Mouse (Mus musculus): ENCODE measurements at regions not wholly inside any gene's neighbourhood (a gene's known extent, or its start where the extent isn't known, plus 50 kb on each side); places are given as distances from the start of the nearest gene placed in this dataset.

DNA sequence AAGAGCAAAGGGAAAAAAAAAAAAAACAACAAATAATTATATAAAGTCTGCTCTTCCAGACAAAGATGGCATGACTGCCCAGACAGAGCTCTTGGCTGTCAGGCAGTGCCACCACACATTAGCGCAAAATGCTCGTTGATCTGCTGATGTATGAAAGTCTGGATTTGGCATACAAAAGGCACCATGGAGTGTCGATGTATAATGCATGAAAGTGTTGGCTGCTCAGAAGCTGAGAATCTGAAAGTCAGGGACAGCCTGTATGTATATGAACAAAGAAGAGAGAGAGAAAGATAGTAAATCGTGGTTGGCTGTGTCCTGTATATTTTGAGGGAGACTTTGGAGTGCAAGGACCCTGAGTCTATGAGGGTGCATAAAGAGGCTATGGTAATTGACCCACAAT, 589.7 kb downstream of the Cetn3 start:
- Histone ChIP-seq H3K4me1 (replicated peaks; ENCODE audit: control insufficient read depth, insufficient read depth, low read length) (no peaks in the 10 kb centered on the region), H3K36me3 (ENCODE audit: control insufficient read depth, insufficient read depth, low read length) (no peaks in the 10 kb centered on the region), H3K9me3 (ENCODE audit: control insufficient read depth, low read length) (no peaks in the 10 kb centered on the region), H3K4me3 (ENCODE audit: low read depth, low read length) (no peak overlapping the region), H3K9ac (ENCODE audit: low read depth, low read length) (no peak overlapping the region), H3K4me2 (replicated peaks; ENCODE audit: low read depth, low read length) (no peak overlapping the region), H3K27me3 (ENCODE audit: control insufficient read depth, insufficient read depth, low read length) (no peaks in the 10 kb centered on the region), H3K27ac (ENCODE audit: low read depth, low read length) (no peak overlapping the region)
- WGBS: 73% methylated on average over 4 of the region's 4 CpGs
- ATAC-seq (ENCODE audit: low FRiP score) (peak; percentile 43; the same call in 1 of the 2 replicates), DNase-seq (ENCODE audit: low spot score) (peak; percentile 1)

DNA sequence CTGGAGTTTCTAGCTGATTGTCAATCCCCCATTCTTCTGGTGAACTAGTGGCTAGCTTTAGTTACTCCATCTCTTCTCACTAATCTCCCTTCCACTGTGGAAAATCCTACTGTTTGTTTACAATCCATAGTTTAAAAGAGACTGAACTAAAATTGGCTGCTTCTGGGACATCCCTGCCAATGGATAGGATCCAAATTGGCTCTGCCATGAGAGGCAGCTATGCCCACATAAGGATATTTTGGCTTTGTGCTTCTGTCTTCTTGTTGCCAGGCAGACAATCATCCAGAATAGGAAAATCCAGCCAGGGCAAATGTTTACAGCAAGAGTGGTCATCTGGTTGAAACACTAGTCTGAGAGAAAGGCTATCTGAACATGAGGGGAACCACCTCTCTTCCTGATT, 610.0 kb downstream of the Cetn3 start:
- DNase-seq (ENCODE audit: low spot score) (no peak), ATAC-seq (ENCODE audit: low FRiP score) (no peak)
- Histone ChIP-seq H3K9me3 (ENCODE audit: control insufficient read depth, low read length) (no peaks in the 10 kb centered on the region), H3K27me3 (ENCODE audit: control insufficient read depth, insufficient read depth, low read length) (no peaks in the 10 kb centered on the region), H3K4me1 (replicated peaks; ENCODE audit: control insufficient read depth, insufficient read depth, low read length) (no peaks in the 10 kb centered on the region), H3K4me3 (ENCODE audit: low read depth, low read length) (no peak overlapping the region), H3K27ac (ENCODE audit: low read depth, low read length) (no peak overlapping the region), H3K36me3 (ENCODE audit: control insufficient read depth, insufficient read depth, low read length) (no peaks in the 10 kb centered on the region), H3K9ac (ENCODE audit: low read depth, low read length) (no peak overlapping the region), H3K4me2 (replicated peaks; ENCODE audit: low read depth, low read length) (no peak overlapping the region)

DNA sequence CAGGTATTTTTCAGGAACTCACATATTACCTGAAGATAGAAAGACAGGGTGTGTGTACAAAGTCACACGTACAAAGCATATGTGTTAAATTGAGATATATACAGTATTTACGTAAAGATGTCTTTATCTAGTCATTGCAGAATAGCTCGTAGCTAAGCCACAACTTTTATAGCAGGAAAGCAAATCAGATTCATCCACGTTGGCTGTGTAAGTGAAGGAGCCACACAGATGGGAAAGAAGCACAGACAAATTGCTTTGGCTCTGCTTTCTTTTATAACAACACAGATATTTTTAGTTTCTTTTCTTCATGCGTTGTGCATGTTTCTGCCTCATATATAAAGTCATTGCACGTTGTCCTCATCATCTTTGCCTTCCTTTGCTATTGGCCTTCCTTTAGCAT, 610.6 kb downstream of the Cetn3 start:
- H3K27ac ChIP-seq (ENCODE audit: low read depth, low read length): no peak overlapping the region
- no peaks in the 10 kb centered on the region for H3K9me3 ChIP-seq (ENCODE audit: control insufficient read depth, low read length)
- H3K36me3 ChIP-seq (ENCODE audit: control insufficient read depth, insufficient read depth, low read length): no peaks in the 10 kb centered on the region
- DNase-seq (ENCODE audit: low spot score) (no peak), ATAC-seq (ENCODE audit: low FRiP score) (no peak)
- WGBS: 90% methylated on average over 6 of the region's 6 CpGs
- H3K27me3 ChIP-seq (ENCODE audit: control insufficient read depth, insufficient read depth, low read length): no peaks in the 10 kb centered on the region
- no peak overlapping the region for H3K4me3 ChIP-seq (ENCODE audit: low read depth, low read length)
- H3K4me1 ChIP-seq (replicated peaks; ENCODE audit: control insufficient read depth, insufficient read depth, low read length): no peaks in the 10 kb centered on the region
- H3K4me2 ChIP-seq (replicated peaks; ENCODE audit: low read depth, low read length): no peak overlapping the region
- no peak overlapping the region for H3K9ac ChIP-seq (ENCODE audit: low read depth, low read length)

DNA sequence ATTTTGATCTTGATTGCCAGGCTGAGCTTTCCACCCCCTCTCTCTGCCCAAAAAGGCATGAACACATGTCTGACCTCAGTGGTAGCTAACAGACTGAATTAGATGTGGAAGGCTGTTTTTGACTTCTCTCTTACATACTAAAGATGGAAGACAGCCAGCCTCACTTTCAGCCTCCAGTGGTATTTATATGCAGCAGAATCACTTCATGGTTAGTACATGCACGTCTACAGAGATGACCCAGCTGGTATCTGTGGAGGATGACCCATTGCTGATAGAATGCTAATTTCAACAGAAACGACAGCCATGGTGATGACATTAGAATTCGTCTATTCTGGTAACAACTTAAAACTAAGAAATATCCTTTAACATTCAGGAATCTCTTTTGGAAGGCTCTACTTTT, 630.8 kb downstream of the Cetn3 start:
- H3K4me1 ChIP-seq (replicated peaks; ENCODE audit: control insufficient read depth, insufficient read depth, low read length): no peaks in the 10 kb centered on the region
- no peak overlapping the region for H3K27ac ChIP-seq (ENCODE audit: low read depth, low read length)
- H3K4me3 ChIP-seq (ENCODE audit: low read depth, low read length): no peak overlapping the region
- DNase-seq (ENCODE audit: low spot score) (no peak), ATAC-seq (ENCODE audit: low FRiP score) (no peak)
- H3K9ac ChIP-seq (ENCODE audit: low read depth, low read length): no peak overlapping the region
- WGBS: 84% methylated on average over 3 of the region's 3 CpGs
- no peaks in the 10 kb centered on the region for H3K27me3 ChIP-seq (ENCODE audit: control insufficient read depth, insufficient read depth, low read length)
- no peaks in the 10 kb centered on the region for H3K36me3 ChIP-seq (ENCODE audit: control insufficient read depth, insufficient read depth, low read length)
- H3K9me3 ChIP-seq (ENCODE audit: control insufficient read depth, low read length): no peaks in the 10 kb centered on the region
- H3K4me2 ChIP-seq (replicated peaks; ENCODE audit: low read depth, low read length): no peak overlapping the region

DNA sequence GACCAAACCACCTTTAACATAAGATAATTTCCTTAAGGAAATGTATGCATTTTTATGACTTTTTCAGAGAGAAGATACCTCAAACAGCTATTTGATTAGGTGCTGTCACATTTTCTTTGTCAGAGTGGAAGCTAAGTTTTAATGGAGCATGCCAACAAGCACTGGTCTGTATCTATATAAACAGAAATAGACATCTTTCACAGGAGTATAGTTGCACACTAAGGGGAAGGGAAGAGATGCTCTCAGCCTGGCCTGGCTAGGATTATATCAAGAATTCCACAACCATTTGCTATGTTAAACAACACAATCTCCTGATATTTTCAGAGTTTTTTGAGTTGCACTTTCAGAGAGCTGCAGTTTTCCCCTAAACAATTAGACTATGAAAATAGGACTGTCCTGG, 638.1 kb downstream of the Cetn3 start:
- Histone ChIP-seq H3K36me3 (ENCODE audit: control insufficient read depth, insufficient read depth, low read length) (no peaks in the 10 kb centered on the region), H3K4me2 (replicated peaks; ENCODE audit: low read depth, low read length) (no peak overlapping the region), H3K9me3 (ENCODE audit: control insufficient read depth, low read length) (no peaks in the 10 kb centered on the region), H3K4me3 (ENCODE audit: low read depth, low read length) (no peak overlapping the region), H3K27me3 (ENCODE audit: control insufficient read depth, insufficient read depth, low read length) (no peaks in the 10 kb centered on the region), H3K27ac (ENCODE audit: low read depth, low read length) (no peak overlapping the region), H3K9ac (ENCODE audit: low read depth, low read length) (no peak overlapping the region), H3K4me1 (replicated peaks; ENCODE audit: control insufficient read depth, insufficient read depth, low read length) (no peaks in the 10 kb centered on the region)
- ATAC-seq (ENCODE audit: low FRiP score): no peak
- no peak for DNase-seq (ENCODE audit: low spot score)

DNA sequence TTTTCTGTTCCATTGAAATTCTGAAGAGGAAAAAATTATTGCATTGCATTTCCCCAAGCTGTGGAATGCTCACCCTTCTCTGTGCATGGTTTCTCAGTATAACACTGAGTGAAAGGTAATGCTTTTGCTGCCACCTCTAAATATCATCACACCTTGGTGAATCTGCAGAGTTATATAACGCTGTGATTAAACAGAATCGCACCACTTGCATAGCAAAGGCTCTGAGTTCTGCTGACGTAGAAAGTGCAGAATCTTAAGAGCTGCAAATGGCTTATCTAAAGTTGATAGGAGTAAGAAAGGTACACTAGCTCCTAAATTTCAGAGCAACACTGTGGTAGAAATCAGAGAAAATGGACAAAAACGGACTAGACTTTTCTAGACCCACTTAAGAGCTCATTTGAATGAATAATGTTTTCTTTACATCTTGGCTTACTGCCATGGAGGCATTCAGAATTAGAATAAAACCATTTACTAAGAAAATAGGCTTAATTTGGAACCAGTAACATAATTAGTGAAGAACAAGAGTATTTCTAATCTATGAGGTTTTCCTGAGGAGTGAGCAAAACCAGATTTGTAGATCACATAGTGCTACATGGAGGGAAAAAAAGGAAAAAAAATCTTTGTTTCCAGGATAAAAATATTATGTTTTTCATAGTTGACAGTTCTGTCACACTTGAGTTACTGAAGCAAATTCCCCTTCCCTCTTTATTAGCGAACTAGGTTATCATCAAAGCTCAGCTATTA, 641.2 kb downstream of the Cetn3 start:
- WGBS: 86% methylated on average over 5 of the region's 5 CpGs
- no peak overlapping the region for H3K4me3 ChIP-seq (ENCODE audit: low read depth, low read length)
- H3K27ac ChIP-seq (ENCODE audit: low read depth, low read length): no peak overlapping the region
- no peak overlapping the region for H3K9ac ChIP-seq (ENCODE audit: low read depth, low read length)
- no peaks in the 10 kb centered on the region for H3K27me3 ChIP-seq (ENCODE audit: control insufficient read depth, insufficient read depth, low read length)
- DNase-seq (ENCODE audit: low spot score) (no peak), ATAC-seq (ENCODE audit: low FRiP score) (no peak)
- no peaks in the 10 kb centered on the region for H3K9me3 ChIP-seq (ENCODE audit: control insufficient read depth, low read length)
- H3K36me3 ChIP-seq (ENCODE audit: control insufficient read depth, insufficient read depth, low read length): no peaks in the 10 kb centered on the region
- no peaks in the 10 kb centered on the region for H3K4me1 ChIP-seq (replicated peaks; ENCODE audit: control insufficient read depth, insufficient read depth, low read length)
- no peak overlapping the region for H3K4me2 ChIP-seq (replicated peaks; ENCODE audit: low read depth, low read length)

DNA sequence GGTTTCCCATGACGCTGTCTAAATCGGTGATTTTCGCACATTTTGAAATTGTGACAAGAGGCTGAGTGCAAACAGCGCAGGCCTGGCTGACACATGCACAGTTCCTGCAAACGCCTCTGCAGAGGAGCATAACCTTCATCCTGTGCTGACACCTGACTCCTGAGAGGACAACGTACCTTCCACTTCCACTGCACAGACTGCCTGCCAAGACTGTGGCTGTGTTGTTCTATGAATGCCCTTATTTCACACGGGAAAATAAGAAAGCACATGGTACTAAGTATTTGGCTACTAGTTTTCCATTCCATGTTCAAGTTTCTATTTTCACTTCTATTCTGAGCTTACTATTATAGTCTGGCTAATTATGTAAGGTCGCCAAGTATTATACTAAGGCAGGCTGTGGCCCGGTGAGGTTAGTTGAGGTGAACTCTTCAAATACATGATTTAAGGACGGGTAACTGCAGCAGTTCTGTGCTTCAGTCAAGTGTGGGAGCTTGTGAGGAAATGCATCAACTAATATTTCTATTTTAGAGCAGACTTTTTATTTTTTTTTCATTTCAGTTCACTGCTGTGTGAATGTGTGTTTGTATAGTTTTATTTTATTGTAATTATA, 642.0 kb downstream of the Cetn3 start:
- DNase-seq (ENCODE audit: low spot score): no peak
- no peak overlapping the region for H3K4me3 ChIP-seq (ENCODE audit: low read depth, low read length)
- no peaks in the 10 kb centered on the region for H3K4me1 ChIP-seq (replicated peaks; ENCODE audit: control insufficient read depth, insufficient read depth, low read length)
- ATAC-seq (ENCODE audit: low FRiP score): no peak
- no peak overlapping the region for H3K27ac ChIP-seq (ENCODE audit: low read depth, low read length)
- H3K27me3 ChIP-seq (ENCODE audit: control insufficient read depth, insufficient read depth, low read length): no peaks in the 10 kb centered on the region
- no peaks in the 10 kb centered on the region for H3K9me3 ChIP-seq (ENCODE audit: control insufficient read depth, low read length)
- H3K36me3 ChIP-seq (ENCODE audit: control insufficient read depth, insufficient read depth, low read length): no peaks in the 10 kb centered on the region
- no peak overlapping the region for H3K9ac ChIP-seq (ENCODE audit: low read depth, low read length)
- 85% methylated on average over 10 of the region's 10 CpGs for WGBS
- H3K4me2 ChIP-seq (replicated peaks; ENCODE audit: low read depth, low read length): no peak overlapping the region

DNA sequence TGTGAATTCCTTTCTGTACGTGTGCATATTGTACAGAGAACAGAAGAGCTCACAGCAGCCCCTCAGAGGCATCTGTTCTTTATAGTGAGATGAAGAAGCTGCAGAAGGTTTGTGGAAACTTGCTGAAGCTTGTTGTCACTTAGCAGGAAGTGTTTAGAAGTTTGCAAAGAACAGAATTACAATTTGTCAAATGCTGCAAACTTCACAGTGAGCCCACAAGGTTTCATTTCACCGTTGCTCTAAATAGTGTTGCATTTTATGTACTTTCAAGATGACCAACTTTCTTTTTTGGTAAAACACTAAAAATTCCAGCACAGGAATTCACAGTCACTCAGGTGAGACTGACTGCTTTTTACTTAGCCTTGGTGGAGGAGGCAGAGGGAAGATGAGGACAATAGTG, 649.5 kb downstream of the Cetn3 start:
- Histone ChIP-seq H3K4me2 (replicated peaks; ENCODE audit: low read depth, low read length) (no peak overlapping the region), H3K27ac (ENCODE audit: low read depth, low read length) (no peak overlapping the region), H3K9ac (ENCODE audit: low read depth, low read length) (no peak overlapping the region), H3K27me3 (ENCODE audit: control insufficient read depth, insufficient read depth, low read length) (no peaks in the 10 kb centered on the region), H3K4me1 (replicated peaks; ENCODE audit: control insufficient read depth, insufficient read depth, low read length) (no peaks in the 10 kb centered on the region), H3K4me3 (ENCODE audit: low read depth, low read length) (no peak overlapping the region), H3K36me3 (ENCODE audit: control insufficient read depth, insufficient read depth, low read length) (no peaks in the 10 kb centered on the region), H3K9me3 (ENCODE audit: control insufficient read depth, low read length) (no peaks in the 10 kb centered on the region)
- no peak for DNase-seq (ENCODE audit: low spot score)
- ATAC-seq (ENCODE audit: low FRiP score): no peak
- 81% methylated on average over 2 of the region's 2 CpGs for WGBS

DNA sequence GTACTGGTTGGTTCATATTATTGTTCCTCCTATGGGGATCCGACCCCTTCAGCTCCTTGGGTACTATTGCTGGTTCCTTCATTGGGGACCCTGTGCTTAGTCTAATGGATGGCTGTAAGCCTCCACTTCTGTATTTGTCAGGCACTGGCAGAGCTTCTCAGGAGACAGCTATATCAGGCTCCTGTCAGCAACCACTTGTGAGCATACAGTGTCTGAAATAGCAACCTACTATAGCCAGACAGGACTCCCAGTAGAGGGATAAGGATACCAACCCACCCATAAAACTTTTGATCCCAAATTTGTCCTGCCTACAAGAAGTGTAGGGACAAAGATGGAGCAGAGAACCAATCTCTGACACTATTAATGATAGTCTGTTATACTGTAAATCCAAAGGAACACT, 656.4 kb downstream of the Cetn3 start:
- Histone ChIP-seq H3K9ac (ENCODE audit: low read depth, low read length) (no peak overlapping the region), H3K4me2 (replicated peaks; ENCODE audit: low read depth, low read length) (no peak overlapping the region), H3K9me3 (ENCODE audit: control insufficient read depth, low read length) (no peaks in the 10 kb centered on the region), H3K4me3 (ENCODE audit: low read depth, low read length) (no peak overlapping the region), H3K27ac (ENCODE audit: low read depth, low read length) (no peak overlapping the region), H3K36me3 (ENCODE audit: control insufficient read depth, insufficient read depth, low read length) (no peaks in the 10 kb centered on the region), H3K4me1 (replicated peaks; ENCODE audit: control insufficient read depth, insufficient read depth, low read length) (no peaks in the 10 kb centered on the region), H3K27me3 (ENCODE audit: control insufficient read depth, insufficient read depth, low read length) (no peaks in the 10 kb centered on the region)
- ATAC-seq (ENCODE audit: low FRiP score) (no peak), DNase-seq (ENCODE audit: low spot score) (no peak)
- 84% methylated on average over 1 of the region's 1 CpGs for WGBS

Measured in hindbrain, embryonic 11.5 days (tissue).